Mouse (Mus musculus): Measurements from ENCODE around the gene Tomm40. TPM values are rescaled to one million over a fixed set of nuclear protein-coding genes. Genes with fewer than 3 reads are reported as not detected.

Gene Tomm40
- polyA plus RNA-seq, 1 experiment from 2014 or later, result 118 TPM

Other genes with a start within 250 kb of the Tomm40 start
- 3.3 and 3.4 TPM in 2 replicates for gene Bloc1s3, start 207.1 kb downstream of the Tomm40 start, polyA plus RNA-seq (2015; fragmentation: Nextera tagmentation; extraction: Ambion mirVana)
- 39.3 and 40.6 TPM in 2 replicates for gene Trappc6a, start 207.0 kb downstream of the Tomm40 start, polyA plus RNA-seq (2015; fragmentation: Nextera tagmentation; extraction: Ambion mirVana)
- 0.15 and 0.21 TPM in 2 replicates for gene Nkpd1, start 197.6 kb downstream of the Tomm40 start, polyA plus RNA-seq (2015; fragmentation: Nextera tagmentation; extraction: Ambion mirVana)
- gene Ppp1r37, start 152.4 kb downstream of the Tomm40 start, polyA plus RNA-seq (2015; fragmentation: Nextera tagmentation; extraction: Ambion mirVana), result 22.4 and 23.6 TPM in 2 replicates
- gene Zfp296, start 138.2 kb downstream of the Tomm40 start, polyA plus RNA-seq (2015; fragmentation: Nextera tagmentation; extraction: Ambion mirVana), result 0.23 and 0.35 TPM in 2 replicates
- 130 TPM in 2 replicates for gene Gemin7, start 137.8 kb downstream of the Tomm40 start, polyA plus RNA-seq (2015; fragmentation: Nextera tagmentation; extraction: Ambion mirVana)
- gene Clasrp, start 111.0 kb downstream of the Tomm40 start, polyA plus RNA-seq (2015; fragmentation: Nextera tagmentation; extraction: Ambion mirVana), result 54.0 and 55.7 TPM in 2 replicates
- gene Relb, start 86.0 kb downstream of the Tomm40 start, polyA plus RNA-seq (2015; fragmentation: Nextera tagmentation; extraction: Ambion mirVana), result 1.5 and 2.6 TPM in 2 replicates
- 64.2 and 71.3 TPM in 2 replicates for gene Clptm1, start 50.4 kb downstream of the Tomm40 start, polyA plus RNA-seq (2015; fragmentation: Nextera tagmentation; extraction: Ambion mirVana)
- 0.50 TPM in 1 of 2 replicates, not detected in the other for gene Apoc2, start 37.5 kb downstream of the Tomm40 start, polyA plus RNA-seq (2015; fragmentation: Nextera tagmentation; extraction: Ambion mirVana)
- gene Gm44805, start 34.0 kb downstream of the Tomm40 start, polyA plus RNA-seq (2015; fragmentation: Nextera tagmentation; extraction: Ambion mirVana), result 0.88 TPM in 1 of 2 replicates, not detected in the other
- 0.08 TPM in 1 of 2 replicates, not detected in the other for gene Apoc4, start 34.0 kb downstream of the Tomm40 start, polyA plus RNA-seq (2015; fragmentation: Nextera tagmentation; extraction: Ambion mirVana)
- gene Apoc1, start 22.8 kb downstream of the Tomm40 start, polyA plus RNA-seq (2015; fragmentation: Nextera tagmentation; extraction: Ambion mirVana), result 1.2 and 1.8 TPM in 2 replicates
- gene Apoe, start 16.2 kb downstream of the Tomm40 start, polyA plus RNA-seq (2015; fragmentation: Nextera tagmentation; extraction: Ambion mirVana), result 118 and 125 TPM in 2 replicates
- 34.6 and 38.0 TPM in 2 replicates for gene Nectin2, start 35.0 kb upstream of the Tomm40 start, polyA plus RNA-seq (2015; fragmentation: Nextera tagmentation; extraction: Ambion mirVana)
- 4.4 and 5.7 TPM in 2 replicates for gene Bcam, start 55.6 kb upstream of the Tomm40 start, polyA plus RNA-seq (2015; fragmentation: Nextera tagmentation; extraction: Ambion mirVana)
- gene Cblc, start 81.4 kb upstream of the Tomm40 start, polyA plus RNA-seq (2015; fragmentation: Nextera tagmentation; extraction: Ambion mirVana), result not detected in 2 replicates
- 0.23 and 0.49 TPM in 2 replicates for gene Bcl3, start 107.3 kb upstream of the Tomm40 start, polyA plus RNA-seq (2015; fragmentation: Nextera tagmentation; extraction: Ambion mirVana)
- gene Gm19345, start 136.6 kb upstream of the Tomm40 start, polyA plus RNA-seq (2015; fragmentation: Nextera tagmentation; extraction: Ambion mirVana), result 2.3 and 3.9 TPM in 2 replicates
- not detected in 2 replicates for gene Ceacam16, start 145.9 kb upstream of the Tomm40 start, polyA plus RNA-seq (2015; fragmentation: Nextera tagmentation; extraction: Ambion mirVana)
- gene Ceacam19, start 172.5 kb upstream of the Tomm40 start, polyA plus RNA-seq (2015; fragmentation: Nextera tagmentation; extraction: Ambion mirVana), result not detected in 2 replicates
- 4.9 and 5.1 TPM in 2 replicates for gene Pvr, start 205.7 kb upstream of the Tomm40 start, polyA plus RNA-seq (2015; fragmentation: Nextera tagmentation; extraction: Ambion mirVana)
- gene Igsf23, start 235.3 kb upstream of the Tomm40 start, polyA plus RNA-seq (2015; fragmentation: Nextera tagmentation; extraction: Ambion mirVana), result not detected in 2 replicates
- not detected in 2 replicates for gene Ceacam20, start 250.0 kb upstream of the Tomm40 start, polyA plus RNA-seq (2015; fragmentation: Nextera tagmentation; extraction: Ambion mirVana)

All from forebrain, embryonic 13.5 days (tissue).